Mouse (Mus musculus) right cerebral cortex, adult 18-20 months (tissue): ENCODE measurements around the gene Cdsn.
A peak's percentile ranks its signal among the peaks of the same experiment; 100 is the strongest.

ENCODE experiments used
- DNase-seq: peaks from one replicate; pipeline ENCODE4 v3.0.0; 2022; ENCODE audit warnings: mixed read lengths

Gene Cdsn

GRCm38 (mm10) chr17:35578211-35578610, 26.3 kb downstream of the Cdsn start:
- DNase-seq, result peak; percentile 64

- DNase-seq, result no peak
These were observed 31.0 kb downstream of the Cdsn start for GRCm38 (mm10) chr17:35582900-35583299.

GRCm38 (mm10) chr17:35584330-35584937, 32.5 kb downstream of the Cdsn start:
- DNase-seq, result peak; percentile 85

- no peak for DNase-seq
These were observed 35.4 kb downstream of the Cdsn start for GRCm38 (mm10) chr17:35587291-35587690.

- DNase-seq, result no peak
These were observed 36.5 kb downstream of the Cdsn start for GRCm38 (mm10) chr17:35588387-35588786.

- peak; percentile 72 for DNase-seq
These were observed 38.7 kb downstream of the Cdsn start for GRCm38 (mm10) chr17:35590410-35591218.

- DNase-seq, result no peak
These were observed 39.3 kb downstream of the Cdsn start for GRCm38 (mm10) chr17:35591219-35591578.

GRCm38 (mm10) chr17:35591731-35592130, 39.8 kb downstream of the Cdsn start:
- no peak for DNase-seq

GRCm38 (mm10) chr17:35592131-35592530, 40.2 kb downstream of the Cdsn start:
- DNase-seq, result no peak

GRCm38 (mm10) chr17:35593786-35594185, 41.9 kb downstream of the Cdsn start:
- DNase-seq, result no peak

GRCm38 (mm10) chr17:35594456-35594855, 42.5 kb downstream of the Cdsn start:
- no peak for DNase-seq

- DNase-seq, result no peak
These were observed 45.5 kb downstream of the Cdsn start for GRCm38 (mm10) chr17:35597399-35597798.

- no peak for DNase-seq
These were observed 49.3 kb downstream of the Cdsn start, which contains the start of gene Sfta2 for GRCm38 (mm10) chr17:35601249-35601648. Sfta2 (plus strand) TSS chr17:35601549.

GRCm38 (mm10) chr17:35601736-35602354, 49.9 kb downstream of the Cdsn start:
- no peak for DNase-seq
